Mouse (Mus musculus): ENCODE measurements around the gene Kctd8. TPM values are rescaled to one million over a fixed set of nuclear protein-coding genes. Genes with fewer than 3 reads are reported as not detected.

Gene Kctd8
- 25.7 and 31.3 TPM in 2 replicates for polyA plus RNA-seq (2012; rRNA removed)

- H3K27ac ChIP-seq (ENCODE audit: insufficient read depth, low read length): peak within 1 kb of the TSS; percentile 93
- peak within 1 kb of the TSS; percentile 97 for H3K4me3 ChIP-seq (replicated peaks; ENCODE audit: insufficient read depth, low read depth, low read length)
- under 1% methylated on average over 87 of the region's 87 CpGs for WGBS
- H3K27me3 ChIP-seq (ENCODE audit: control insufficient read depth, insufficient read depth, low read length): no peaks in the 10 kb centered on the region
- peak; percentile 89 to 92 for DNase-seq
- H3K4me1 ChIP-seq (ENCODE audit: control insufficient read depth, insufficient read depth, low read length): no peaks in the 10 kb centered on the region
- TF ChIP-seq CTCF (IDR thresholded peaks at IDR 0.05; ENCODE audit: borderline replicate concordance, insufficient read depth, low read depth, low read length) (no peak), POLR2A (IDR thresholded peaks at IDR 0.05; ENCODE audit: borderline replicate concordance, insufficient read depth, low read length) (peak; percentile 81)
Measured at GRCm38 (mm10) chr5:69340919-69341801, at the start of gene Kctd8. Gene Kctd8, minus strand, starts transcription at chr5:69341679.

GRCm38 (mm10) chr5:69379072-69379471 lies 37.6 kb upstream of the Kctd8 start:
- TF ChIP-seq CTCF (IDR thresholded peaks at IDR 0.05; ENCODE audit: borderline replicate concordance, insufficient read depth, low read depth, low read length) (no peak), POLR2A (IDR thresholded peaks at IDR 0.05; ENCODE audit: borderline replicate concordance, insufficient read depth, low read length) (no peak)
- H3K27ac ChIP-seq (ENCODE audit: insufficient read depth, low read length): no peak overlapping the region
- DNase-seq: no peak
- H3K4me3 ChIP-seq (replicated peaks; ENCODE audit: insufficient read depth, low read depth, low read length): no peak overlapping the region
- 57% methylated on average over 4 of the region's 4 CpGs for WGBS
- no peaks in the 10 kb centered on the region for H3K27me3 ChIP-seq (ENCODE audit: control insufficient read depth, insufficient read depth, low read length)
- no peaks in the 10 kb centered on the region for H3K4me1 ChIP-seq (ENCODE audit: control insufficient read depth, insufficient read depth, low read length)

- no peaks in the 10 kb centered on the region for H3K27me3 ChIP-seq (ENCODE audit: control insufficient read depth, insufficient read depth, low read length)
- 55% methylated on average over 3 of the region's 3 CpGs for WGBS
- DNase-seq: no peak
- no peaks in the 10 kb centered on the region for H3K4me1 ChIP-seq (ENCODE audit: control insufficient read depth, insufficient read depth, low read length)
- H3K27ac ChIP-seq (ENCODE audit: insufficient read depth, low read length): no peak overlapping the region
- TF ChIP-seq CTCF (IDR thresholded peaks at IDR 0.05; ENCODE audit: borderline replicate concordance, insufficient read depth, low read depth, low read length) (no peak), POLR2A (IDR thresholded peaks at IDR 0.05; ENCODE audit: borderline replicate concordance, insufficient read depth, low read length) (no peak)
- H3K4me3 ChIP-seq (replicated peaks; ENCODE audit: insufficient read depth, low read depth, low read length): no peak overlapping the region
Measured at GRCm38 (mm10) chr5:69350596-69350995, 9.1 kb upstream of the Kctd8 start.

GRCm38 (mm10) chr5:69340102-69340918 lies 1.2 kb downstream of the Kctd8 start:
- WGBS: under 1% methylated on average over 44 of the region's 44 CpGs
- peak; percentile 68 for TF ChIP-seq CTCF (IDR thresholded peaks at IDR 0.05; ENCODE audit: borderline replicate concordance, insufficient read depth, low read depth, low read length)
- peak; percentile 44; the same call in 1 of the 2 replicates for TF ChIP-seq POLR2A (IDR thresholded peaks at IDR 0.05; ENCODE audit: borderline replicate concordance, insufficient read depth, low read length)
- Histone ChIP-seq H3K4me3 (replicated peaks; ENCODE audit: insufficient read depth, low read depth, low read length) (peak overlapping the region; percentile 97), H3K27ac (ENCODE audit: insufficient read depth, low read length) (peak overlapping the region; percentile 93), H3K27me3 (ENCODE audit: control insufficient read depth, insufficient read depth, low read length) (no peaks in the 10 kb centered on the region), H3K4me1 (ENCODE audit: control insufficient read depth, insufficient read depth, low read length) (peaks cover 2% of the 10 kb centered on the region; the same call in 1 of the 2 replicates)
- peak; percentile 91 to 92 for DNase-seq

- peak in 1 of 2 experiments; percentile 55 for DNase-seq
Measured at GRCm38 (mm10) chr5:69339623-69339970, 1.9 kb downstream of the Kctd8 start.

GRCm38 (mm10) chr5:69338916-69339622 lies 2.4 kb downstream of the Kctd8 start:
- 6% methylated on average over 4 of the region's 4 CpGs for WGBS
- H3K4me1 ChIP-seq (ENCODE audit: control insufficient read depth, insufficient read depth, low read length): peaks cover 3% of the 10 kb centered on the region; the same call in 1 of the 2 replicates
- peak overlapping the region; percentile 93 for H3K27ac ChIP-seq (ENCODE audit: insufficient read depth, low read length)
- DNase-seq: peak; percentile 37 to 50
- peak overlapping the region; percentile 97 for H3K4me3 ChIP-seq (replicated peaks; ENCODE audit: insufficient read depth, low read depth, low read length)
- no peaks in the 10 kb centered on the region for H3K27me3 ChIP-seq (ENCODE audit: control insufficient read depth, insufficient read depth, low read length)
- TF ChIP-seq POLR2A (IDR thresholded peaks at IDR 0.05; ENCODE audit: borderline replicate concordance, insufficient read depth, low read length) (no peak), CTCF (IDR thresholded peaks at IDR 0.05; ENCODE audit: borderline replicate concordance, insufficient read depth, low read depth, low read length) (no peak)

More at GRCm38 (mm10) chr5:69339623-69339970, 1.9 kb downstream of the Kctd8 start:
- Histone ChIP-seq H3K27me3 (ENCODE audit: control insufficient read depth, insufficient read depth, low read length) (no peaks in the 10 kb centered on the region), H3K27ac (ENCODE audit: insufficient read depth, low read length) (peak overlapping the region; percentile 93), H3K4me1 (ENCODE audit: control insufficient read depth, insufficient read depth, low read length) (peaks cover 3% of the 10 kb centered on the region; the same call in 1 of the 2 replicates), H3K4me3 (replicated peaks; ENCODE audit: insufficient read depth, low read depth, low read length) (peak overlapping the region; percentile 97)
- TF ChIP-seq POLR2A (IDR thresholded peaks at IDR 0.05; ENCODE audit: borderline replicate concordance, insufficient read depth, low read length): no peak
- no peak for TF ChIP-seq CTCF (IDR thresholded peaks at IDR 0.05; ENCODE audit: borderline replicate concordance, insufficient read depth, low read depth, low read length)
- 7% methylated on average over 6 of the region's 6 CpGs for WGBS

GRCm38 (mm10) chr5:69327561-69327960 lies 13.9 kb downstream of the Kctd8 start:
- no peak for DNase-seq
- 65% methylated on average over 4 of the region's 4 CpGs for WGBS
- Histone ChIP-seq H3K4me3 (replicated peaks; ENCODE audit: insufficient read depth, low read depth, low read length) (no peak overlapping the region), H3K27me3 (ENCODE audit: control insufficient read depth, insufficient read depth, low read length) (no peaks in the 10 kb centered on the region), H3K4me1 (ENCODE audit: control insufficient read depth, insufficient read depth, low read length) (peaks cover 7% of the 10 kb centered on the region; the same call in 1 of the 2 replicates), H3K27ac (ENCODE audit: insufficient read depth, low read length) (no peak overlapping the region)
- no peak for TF ChIP-seq CTCF (IDR thresholded peaks at IDR 0.05; ENCODE audit: borderline replicate concordance, insufficient read depth, low read depth, low read length)
- TF ChIP-seq POLR2A (IDR thresholded peaks at IDR 0.05; ENCODE audit: borderline replicate concordance, insufficient read depth, low read length): no peak
